Comparison of ENCODE assay signal across 8 mouse cellular contexts in the genomic region with DNA sequence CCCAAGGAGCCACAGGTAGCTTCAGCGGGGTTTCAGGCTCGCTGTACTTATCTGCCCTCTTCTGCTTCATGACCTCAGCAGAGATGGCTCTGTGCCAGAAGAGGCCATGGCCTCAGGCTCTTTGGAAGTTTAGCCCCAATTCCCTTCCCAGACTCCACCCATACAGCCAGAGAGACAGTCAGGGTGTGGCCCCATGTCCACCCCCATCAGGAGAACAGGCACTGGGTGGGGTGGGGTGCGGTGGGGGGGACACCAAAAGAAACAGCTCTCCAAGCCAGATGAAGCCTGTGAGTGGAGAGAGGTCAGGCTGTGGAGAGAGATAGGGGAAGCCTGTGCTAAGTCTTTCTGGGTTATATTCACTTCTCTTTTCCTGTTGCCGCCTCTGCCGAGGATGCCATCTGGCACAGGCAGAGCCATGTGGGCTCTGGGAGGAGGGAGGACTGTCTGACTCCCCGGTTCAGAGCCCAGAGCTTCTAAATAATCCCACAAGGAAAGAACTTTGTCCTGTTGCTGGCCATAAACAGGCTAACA. TPM values are rescaled to one million over a fixed set of nuclear protein-coding genes. Genes with fewer than 3 reads are reported as not detected.
DNase-seq lines count a peak whose midpoint lies in the region; ATAC-seq and TF ChIP-seq lines count a peak whose summit lies in the region.

No protein-coding gene starts in this region.

- no peak for TF ChIP-seq CTCF in kidney, adult 2 months (conservative IDR thresholded peaks at IDR 0.05; ENCODE audit: insufficient read depth, insufficient read length, low read depth, low read length)
- no peak for TF ChIP-seq CTCF in liver, adult 2 months (IDR thresholded peaks at IDR 0.05; ENCODE audit: low read depth, low read length)
- TF ChIP-seq CTCF in midbrain, postnatal 0 days (IDR thresholded peaks at IDR 0.05): no peak

- H3K9ac ChIP-seq in liver, adult 2 months (ENCODE audit: low read depth, low read length): peak overlapping the region; percentile 34
- peak overlapping the region; percentile 50; the same call in 1 of the 2 replicates for H3K9ac ChIP-seq in midbrain, postnatal 0 days (replicated peaks; ENCODE audit: low read length, poor library complexity, severe bottlenecking)

- peak overlapping the region; percentile 50 for H3K4me2 ChIP-seq in midbrain, postnatal 0 days (ENCODE audit: low read depth, low read length, poor library complexity, severe bottlenecking)

- ATAC-seq in midbrain, postnatal 0 days (ENCODE audit: low FRiP score): no peak

- peak overlapping the region; percentile 75 for H3K27ac ChIP-seq in kidney, adult 2 months (ENCODE audit: insufficient read depth, low read depth, low read length)
- H3K27ac ChIP-seq in liver, adult 2 months (replicated peaks; ENCODE audit: insufficient read depth, low read depth, low read length): peak overlapping the region; percentile 69
- H3K27ac ChIP-seq in midbrain, postnatal 0 days (ENCODE audit: low read depth, low read length): no peak overlapping the region

- WGBS in kidney, adult 2 months: 22% methylated on average over 6 of the region's 6 CpGs
- WGBS in liver, adult 2 months: 39% methylated on average over 6 of the region's 6 CpGs
- 60% methylated on average over 6 of the region's 6 CpGs for WGBS in midbrain, postnatal 0 days

- no peaks in the 10 kb centered on the region for H3K4me1 ChIP-seq in kidney, adult 2 months (ENCODE audit: control insufficient read depth, insufficient read depth, low read length)
- H3K4me1 ChIP-seq in liver, adult 2 months (ENCODE audit: control insufficient read depth, insufficient read depth, low read length): no peaks in the 10 kb centered on the region
- peaks cover 5% of the 10 kb centered on the region; the same call in 1 of the 2 replicates for H3K4me1 ChIP-seq in midbrain, postnatal 0 days (ENCODE audit: insufficient read depth, low read length)

- no peaks in the 10 kb centered on the region for H3K79me2 ChIP-seq in liver, adult 2 months (ENCODE audit: control insufficient read depth, insufficient read depth, low read length)

- DNase-seq in urinary bladder, postnatal 14 days (ENCODE audit: low spot score): peak; percentile 62
- DNase-seq in urinary bladder, adult 2 months (ENCODE audit: low spot score): no peak
- DNase-seq in cerebellum, postnatal 25 days: peak; percentile 26 to 51
- DNase-seq in heart, adult 8-10 months (ENCODE audit: low spot score): peak; percentile 68
- DNase-seq in kidney, adult 2 months: peak; percentile 62
- DNase-seq in liver, adult 2 months (ENCODE audit: extremely low read depth, low read depth, low spot score): peak; percentile 41
- DNase-seq in midbrain, postnatal 0 days (ENCODE audit: low spot score): peak; percentile 12
- DNase-seq in thymus, postnatal 0 days (ENCODE audit: low spot score): peak; percentile 55

- H3K9me3 ChIP-seq in midbrain, postnatal 0 days (ENCODE audit: low read length): no peaks in the 10 kb centered on the region

- no peaks in the 10 kb centered on the region for H3K27me3 ChIP-seq in kidney, adult 2 months (replicated peaks; ENCODE audit: control insufficient read depth, insufficient read depth, low read length)
- no peaks in the 10 kb centered on the region for H3K27me3 ChIP-seq in liver, adult 2 months (ENCODE audit: control insufficient read depth, insufficient read depth, low read length)
- H3K27me3 ChIP-seq in midbrain, postnatal 0 days (ENCODE audit: insufficient read depth, low read length): no peaks in the 10 kb centered on the region; the same call in none of the 2 replicates

- TF ChIP-seq POLR2A in kidney, adult 2 months (IDR thresholded peaks at IDR 0.05; ENCODE audit: low read depth, low read length): no peak
- no peak for TF ChIP-seq POLR2A in liver, adult 2 months (IDR thresholded peaks at IDR 0.05; ENCODE audit: extremely low read depth, insufficient read depth, low read length)

- peak overlapping the region; percentile 66 for H3K4me3 ChIP-seq in kidney, adult 2 months (ENCODE audit: insufficient read depth, low read depth, low read length)
- peak overlapping the region; percentile 84 for H3K4me3 ChIP-seq in liver, adult 2 months (ENCODE audit: insufficient read depth, low read depth, low read length)
- H3K4me3 ChIP-seq in midbrain, postnatal 0 days (ENCODE audit: low read depth, low read length): 0 out of 2 replicates have a peak overlapping the region, but pooled peaks have one; percentile 22

- no peaks in the 10 kb centered on the region for H3K36me3 ChIP-seq in kidney, adult 2 months (ENCODE audit: control insufficient read depth, insufficient read depth, low read length)
- no peaks in the 10 kb centered on the region for H3K36me3 ChIP-seq in liver, adult 2 months (ENCODE audit: control insufficient read depth, insufficient read depth, low read length)
- no peaks in the 10 kb centered on the region for H3K36me3 ChIP-seq in midbrain, postnatal 0 days (ENCODE audit: insufficient read depth, low read length)

RNA-seq across cellular contexts. Expression of a gene that starts 1.0 kb away (rescaled TPM):
- polyA plus RNA-seq in urinary bladder, adult 2 months (2012; rRNA removed): 16.2 and 16.9 TPM in 2 replicates
- 1 to 10 TPM; 2.4 to 4.5 (median 4.1) TPM for total RNA-seq in heart, adult 8-10 months (2022)
- 5.4 and 5.7 TPM in 2 replicates for polyA plus RNA-seq in kidney, adult 2 months (2012; rRNA removed)
- total RNA-seq in liver, adult 2 months (2014; rRNA removed): 1.5 and 2.6 TPM in 2 replicates
- 1.3 and 2.0 TPM in 2 replicates for polyA plus RNA-seq in liver, adult 2 months (2012; rRNA removed)
- 0.77 and 0.80 TPM in 2 replicates for total RNA-seq in midbrain, postnatal 0 days (2014; rRNA removed)
- 0.80 and 1.0 TPM in 2 replicates for polyA plus RNA-seq in midbrain, postnatal 0 days (2015; fragmentation: Nextera tagmentation; extraction: Ambion mirVana)
- polyA plus RNA-seq in thymus, postnatal 0 days (2015; fragmentation: Nextera tagmentation; extraction: Ambion mirVana): 7.6 and 7.7 TPM in 2 replicates

RNA-seq across cellular contexts. Expression of a gene that starts 6.9 kb away (rescaled TPM):
- not detected in 2 replicates for polyA plus RNA-seq in urinary bladder, adult 2 months (2012; rRNA removed)
- not detected for total RNA-seq in heart, adult 8-10 months (2022)
- not detected in 2 replicates for polyA plus RNA-seq in kidney, adult 2 months (2012; rRNA removed)
- total RNA-seq in liver, adult 2 months (2014; rRNA removed): not detected in 2 replicates
- not detected in 2 replicates for polyA plus RNA-seq in liver, adult 2 months (2012; rRNA removed)
- total RNA-seq in midbrain, postnatal 0 days (2014; rRNA removed): not detected in 2 replicates
- polyA plus RNA-seq in midbrain, postnatal 0 days (2015; fragmentation: Nextera tagmentation; extraction: Ambion mirVana): not detected in 2 replicates
- not detected in 2 replicates for polyA plus RNA-seq in thymus, postnatal 0 days (2015; fragmentation: Nextera tagmentation; extraction: Ambion mirVana)

RNA-seq across cellular contexts. Expression of a gene that starts 20.4 kb away (rescaled TPM):
- polyA plus RNA-seq in urinary bladder, adult 2 months (2012; rRNA removed): not detected in 2 replicates
- not detected for total RNA-seq in heart, adult 8-10 months (2022)
- not detected in 2 replicates for polyA plus RNA-seq in kidney, adult 2 months (2012; rRNA removed)
- not detected in 2 replicates for total RNA-seq in liver, adult 2 months (2014; rRNA removed)
- not detected in 2 replicates for polyA plus RNA-seq in liver, adult 2 months (2012; rRNA removed)
- total RNA-seq in midbrain, postnatal 0 days (2014; rRNA removed): 0.33 TPM in 1 of 2 replicates, not detected in the other
- 0.22 TPM in 1 of 2 replicates, not detected in the other for polyA plus RNA-seq in midbrain, postnatal 0 days (2015; fragmentation: Nextera tagmentation; extraction: Ambion mirVana)
- polyA plus RNA-seq in thymus, postnatal 0 days (2015; fragmentation: Nextera tagmentation; extraction: Ambion mirVana): 0.13 and 0.28 TPM in 2 replicates

RNA-seq across cellular contexts. Expression of a gene that starts 41.5 kb away (rescaled TPM):
- polyA plus RNA-seq in urinary bladder, adult 2 months (2012; rRNA removed): 22.5 and 31.0 TPM in 2 replicates
- total RNA-seq in heart, adult 8-10 months (2022): 1 to 10 TPM; 1.3 to 3.0 (median 2.0) TPM
- polyA plus RNA-seq in kidney, adult 2 months (2012; rRNA removed): 1.3 and 2.3 TPM in 2 replicates
- 0.28 and 0.34 TPM in 2 replicates for total RNA-seq in liver, adult 2 months (2014; rRNA removed)
- 0.24 and 0.28 TPM in 2 replicates for polyA plus RNA-seq in liver, adult 2 months (2012; rRNA removed)
- 66.9 and 82.4 TPM in 2 replicates for total RNA-seq in midbrain, postnatal 0 days (2014; rRNA removed)
- polyA plus RNA-seq in midbrain, postnatal 0 days (2015; fragmentation: Nextera tagmentation; extraction: Ambion mirVana): 16.2 and 16.8 TPM in 2 replicates
- polyA plus RNA-seq in thymus, postnatal 0 days (2015; fragmentation: Nextera tagmentation; extraction: Ambion mirVana): 0.70 and 0.91 TPM in 2 replicates

RNA-seq across cellular contexts. Expression of a gene that starts 46.5 kb away (rescaled TPM):
- 12.7 and 15.1 TPM in 2 replicates for polyA plus RNA-seq in urinary bladder, adult 2 months (2012; rRNA removed)
- 10 to 100 TPM; 11.5 to 12.7 (median 12.0) TPM for total RNA-seq in heart, adult 8-10 months (2022)
- polyA plus RNA-seq in kidney, adult 2 months (2012; rRNA removed): 8.7 and 9.3 TPM in 2 replicates
- total RNA-seq in liver, adult 2 months (2014; rRNA removed): 7.1 and 8.3 TPM in 2 replicates
- polyA plus RNA-seq in liver, adult 2 months (2012; rRNA removed): 4.4 and 6.1 TPM in 2 replicates
- 10.9 and 11.0 TPM in 2 replicates for total RNA-seq in midbrain, postnatal 0 days (2014; rRNA removed)
- 3.4 and 3.8 TPM in 2 replicates for polyA plus RNA-seq in midbrain, postnatal 0 days (2015; fragmentation: Nextera tagmentation; extraction: Ambion mirVana)
- polyA plus RNA-seq in thymus, postnatal 0 days (2015; fragmentation: Nextera tagmentation; extraction: Ambion mirVana): 8.2 and 9.1 TPM in 2 replicates

Comparison
In these comparisons a context has a peak if more than half of its experiments do, and no peak if none do; other contexts are left out.
1. H3K4me3 ChIP-seq: peak in every context shown above with its lines; median percentile 84 in liver, adult 2 months; 66 in kidney, adult 2 months; 22 in midbrain, postnatal 0 days.